Comparison of ENCODE assay signal across 9 mouse cellular contexts in the genomic region with DNA sequence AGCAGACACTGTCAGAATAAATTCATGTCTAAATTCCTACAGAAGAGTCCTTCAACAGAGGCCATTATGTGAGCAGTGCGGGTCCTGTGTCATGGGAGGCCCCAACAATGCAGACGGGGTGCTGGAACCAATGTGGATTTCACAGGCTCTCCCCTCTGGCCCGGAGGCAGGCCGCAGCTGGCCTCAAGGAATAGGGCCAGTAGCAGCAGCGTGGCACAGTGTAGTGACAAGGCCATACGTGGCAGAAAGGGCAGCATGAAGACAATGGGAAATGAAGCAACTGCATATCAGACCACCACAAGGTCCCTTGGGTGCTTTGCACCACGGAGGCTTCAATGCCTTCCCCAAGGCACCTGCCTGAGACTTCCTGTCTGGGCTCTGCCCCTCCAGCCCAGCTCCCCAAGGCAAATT.
A peak's percentile ranks its signal among the peaks of the same experiment; 100 is the strongest.
DNase-seq lines count a peak whose midpoint lies in the region; ATAC-seq lines count a peak whose summit lies in the region.
"Had no signal": no experiment of that assay in that cellular context is flagged by ENCODE, and none has a peak within 500 bp of the region (broad histone marks: within the 10 kb centered on the region; RNA-seq: fewer than 3 reads in every experiment).

No protein-coding gene starts in this region.

- H3K27ac ChIP-seq in kidney, embryonic 16.5 days (ENCODE audit: low read length): peak overlapping the region; percentile 54; the same call in 1 of the 2 replicates
- peak overlapping the region; percentile 37 for H3K27ac ChIP-seq in limb, embryonic 10.5 days
- H3K27ac ChIP-seq: embryonic facial prominence, embryonic 15.5 days had no signal

- peak; percentile 58; the same call in 1 of the 2 replicates for ATAC-seq in kidney, embryonic 16.5 days (ENCODE audit: low FRiP score, low TSS enrichment)

- H3K4me2 ChIP-seq in kidney, embryonic 16.5 days (replicated peaks; ENCODE audit: low read depth, low read length): no peak overlapping the region
- H3K4me2 ChIP-seq: embryonic facial prominence, embryonic 15.5 days had no signal

- DNase-seq in kidney, postnatal 4 days: no peak
- peak; percentile 68 for DNase-seq in embryo, embryonic 10.5 days (ENCODE audit: low spot score)
- DNase-seq in limb, embryonic 10.5 days (ENCODE audit: low spot score): no peak
- peak; percentile 50 for DNase-seq in splenic B cell, adult 2 months (ENCODE audit: low read depth, low spot score)
- no peak for DNase-seq in ovary, postnatal 10 days (ENCODE audit: low spot score)
- no peak for DNase-seq in layer of hippocampus, adult 8-10 months (ENCODE audit: low spot score in 2 of 2)
- DNase-seq in cerebellum, adult 11 months: no peak

- H3K4me1 ChIP-seq in kidney, embryonic 16.5 days (ENCODE audit: insufficient read depth, low read length): peaks cover 10% of the 10 kb centered on the region
- peaks cover 28% of the 10 kb centered on the region for H3K4me1 ChIP-seq in limb, embryonic 10.5 days

- H3K36me3 ChIP-seq in kidney, embryonic 16.5 days (ENCODE audit: insufficient read depth, low read length): peaks cover 14% of the 10 kb centered on the region; the same call in 1 of the 2 replicates
- H3K36me3 ChIP-seq in limb, embryonic 10.5 days: peaks cover 80% of the 10 kb centered on the region
- H3K36me3 ChIP-seq in splenic B cell, adult 2 months (ENCODE audit: control insufficient read depth, insufficient read depth, low read length, poor library complexity, severe bottlenecking): no peaks in the 10 kb centered on the region

- H3K9ac ChIP-seq in kidney, embryonic 16.5 days (replicated peaks; ENCODE audit: low read length): 0 out of 2 replicates have a peak overlapping the region, but pooled peaks have one; percentile 6
- H3K9ac ChIP-seq: embryonic facial prominence, embryonic 15.5 days had no signal

- no peak overlapping the region for H3K4me3 ChIP-seq in kidney, embryonic 16.5 days (ENCODE audit: low read length)
- H3K4me3 ChIP-seq in limb, embryonic 10.5 days: no peak overlapping the region
- H3K4me3 ChIP-seq: embryonic facial prominence, embryonic 15.5 days had no signal

- H3K9me3 ChIP-seq in kidney, embryonic 16.5 days (ENCODE audit: low read length): no peaks in the 10 kb centered on the region
- no peaks in the 10 kb centered on the region for H3K9me3 ChIP-seq in limb, embryonic 10.5 days (replicated peaks)
- H3K9me3 ChIP-seq: embryonic facial prominence, embryonic 15.5 days had no signal

- WGBS in kidney, embryonic 16.5 days: 66% methylated on average over 7 of the region's 7 CpGs
- WGBS in limb, embryonic 10.5 days: 73% methylated on average over 7 of the region's 7 CpGs

- no peaks in the 10 kb centered on the region for H3K27me3 ChIP-seq in kidney, embryonic 16.5 days (ENCODE audit: insufficient read depth, low read length)
- H3K27me3 ChIP-seq in limb, embryonic 10.5 days (ENCODE audit: low read depth, poor library complexity, severe bottlenecking): no peaks in the 10 kb centered on the region
- H3K27me3 ChIP-seq in splenic B cell, adult 2 months (ENCODE audit: control insufficient read depth, insufficient read depth, low read length, poor library complexity, severe bottlenecking): no peaks in the 10 kb centered on the region
- H3K27me3 ChIP-seq: embryonic facial prominence, embryonic 15.5 days had no signal

Comparison
In these comparisons a context has a peak if more than half of its experiments do, and no peak if none do; other contexts are left out.
1. DNase-seq: peak in embryo, embryonic 10.5 days (single experiment) and splenic B cell, adult 2 months (single experiment); none in kidney, postnatal 4 days (0 of 2), limb, embryonic 10.5 days (single experiment), ovary, postnatal 10 days (single experiment), layer of hippocampus, adult 8-10 months (0 of 2) and cerebellum, adult 11 months (single experiment).